Mouse (Mus musculus): ENCODE results near the gene Ivd.

The Ivd gene

DNA sequence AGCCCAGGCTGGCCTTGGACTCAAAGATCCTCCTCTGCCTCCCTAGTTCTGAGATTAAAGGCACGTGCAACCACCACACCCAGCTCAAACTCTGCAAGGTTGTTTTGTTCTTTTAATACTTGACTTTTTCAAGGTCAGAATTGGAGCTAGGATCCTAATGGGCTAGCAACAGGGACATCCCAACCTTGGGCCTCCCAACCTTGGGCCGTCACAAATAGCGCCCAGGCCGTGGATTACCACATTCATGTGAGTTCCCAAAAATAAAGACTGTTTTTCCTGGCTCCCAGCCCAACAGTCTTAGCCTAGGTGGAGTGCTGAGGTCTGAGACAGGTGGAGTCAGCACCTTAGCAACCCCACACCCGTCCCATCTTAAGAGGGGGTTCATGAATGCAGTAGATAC is 20.2 kb downstream of the Ivd start:
- no peak for DNase-seq (ENCODE audit: low read depth, low spot score)

DNA sequence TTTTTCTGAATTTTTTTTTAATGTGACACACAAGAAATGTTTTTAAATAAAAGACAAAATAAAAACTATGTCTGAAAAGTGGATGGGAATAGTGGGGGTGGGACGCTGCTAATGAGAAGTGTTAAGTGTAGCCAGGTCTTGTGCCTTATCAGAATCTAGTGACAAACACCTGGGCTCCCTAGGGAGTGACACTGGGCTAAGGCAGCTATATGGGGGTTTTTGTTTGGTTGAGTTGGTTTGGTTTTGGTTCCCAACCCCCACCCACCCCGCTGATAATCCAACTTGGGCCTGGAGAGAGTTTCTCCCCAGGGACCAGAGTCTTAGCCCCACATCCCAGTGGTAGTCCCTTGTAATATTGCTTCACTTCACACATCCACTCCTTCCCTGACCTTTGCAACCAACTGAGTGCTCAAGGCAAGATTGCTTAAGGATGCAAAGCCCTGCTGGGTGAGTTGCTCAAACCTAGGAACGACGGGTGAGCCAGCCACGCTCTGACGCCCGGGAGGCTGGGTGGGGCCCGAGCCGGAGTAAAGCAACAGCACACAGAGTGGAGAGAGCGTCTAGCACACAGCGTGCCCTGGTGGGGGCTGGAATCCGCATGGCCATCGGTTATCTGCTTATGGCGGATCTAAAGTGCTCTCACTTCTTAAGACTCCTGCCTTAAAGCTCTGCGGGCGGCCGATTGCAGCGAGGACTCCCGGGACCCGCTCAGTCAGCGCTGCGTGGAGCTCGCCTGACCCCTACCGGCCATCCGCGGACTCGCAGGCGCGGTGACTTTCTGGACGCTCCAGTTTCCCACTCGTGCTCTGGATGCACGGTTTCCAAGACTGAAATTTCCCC is 21.3 kb downstream of the Ivd start:
- peak; percentile 86 for DNase-seq (ENCODE audit: low read depth, low spot score)

DNA sequence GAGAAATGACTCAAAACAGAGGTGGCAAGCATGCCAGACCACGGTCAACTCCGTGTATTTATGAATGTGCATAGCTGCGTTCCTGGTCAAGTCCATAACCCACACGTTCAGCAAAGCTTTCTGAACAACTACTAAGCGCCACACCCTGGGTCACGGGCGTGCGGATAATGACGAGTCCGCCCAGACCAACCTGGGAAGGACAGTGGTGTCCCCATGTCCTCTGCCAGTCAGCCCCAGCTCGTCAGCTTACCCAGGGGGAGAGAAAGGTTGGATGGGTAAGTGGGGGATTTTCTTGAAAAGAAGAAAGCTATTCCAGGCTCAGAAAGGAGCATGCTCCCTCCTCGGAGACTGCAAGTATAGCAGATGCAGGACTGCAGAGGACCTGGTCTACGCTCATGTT is 25.7 kb downstream of the Ivd start:
- no peak for DNase-seq (ENCODE audit: low read depth, low spot score)

DNA sequence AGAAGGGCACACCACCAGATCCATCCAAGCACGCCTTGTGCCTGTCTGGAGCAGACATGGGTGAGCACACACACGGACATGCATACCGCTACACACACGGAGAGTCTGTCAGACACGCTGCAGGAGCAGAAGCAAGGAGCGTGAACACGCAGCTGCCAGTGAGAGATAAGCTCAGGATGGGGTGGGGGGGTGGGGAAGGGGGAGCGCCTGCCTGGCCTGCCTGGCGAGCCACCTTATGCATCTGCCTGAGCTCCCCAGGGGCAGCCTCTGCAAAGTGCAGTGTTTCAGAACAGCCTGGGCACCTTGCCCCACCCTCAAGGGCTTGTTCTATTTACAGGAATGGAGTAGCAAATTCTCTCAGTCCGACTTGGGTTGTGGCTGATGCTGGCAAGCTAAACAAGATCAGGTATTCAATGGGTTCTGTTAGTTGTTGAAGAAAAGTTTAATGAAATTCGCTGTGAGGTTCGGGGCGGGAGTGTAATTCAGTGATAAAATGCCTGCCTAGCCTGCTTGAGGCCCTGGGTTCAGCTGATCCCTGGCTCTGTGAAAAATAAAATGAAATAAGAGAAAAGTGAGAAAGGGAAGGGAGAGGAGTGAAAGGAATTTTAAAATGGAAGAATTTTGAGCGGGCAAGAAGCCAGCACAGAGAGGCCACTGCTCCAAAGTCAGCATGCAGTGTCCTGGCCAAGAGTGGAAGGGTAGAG is 26.2 kb downstream of the Ivd start:
- DNase-seq (ENCODE audit: low read depth, low spot score) = no peak

DNA sequence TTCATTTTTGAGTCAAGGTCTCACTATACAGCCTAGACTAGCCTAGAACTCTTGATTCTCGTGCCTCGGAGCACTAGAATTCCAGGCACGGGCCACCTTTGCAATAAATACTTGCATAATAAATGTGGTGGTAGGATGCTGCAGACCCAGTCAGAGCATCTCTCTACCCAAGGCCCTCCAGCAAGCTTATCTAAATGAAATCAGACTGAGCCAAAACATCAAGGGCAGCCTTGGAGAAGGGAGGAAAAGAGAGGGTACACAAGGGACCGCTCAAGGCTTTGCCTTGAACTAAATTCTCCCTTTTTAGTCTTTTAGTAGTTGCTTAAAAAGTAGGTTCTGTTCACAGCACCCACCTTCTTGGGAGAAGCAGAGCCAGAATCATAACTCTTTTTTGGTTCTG is 29.4 kb downstream of the Ivd start:
- DNase-seq (ENCODE audit: low read depth, low spot score) = no peak

DNA sequence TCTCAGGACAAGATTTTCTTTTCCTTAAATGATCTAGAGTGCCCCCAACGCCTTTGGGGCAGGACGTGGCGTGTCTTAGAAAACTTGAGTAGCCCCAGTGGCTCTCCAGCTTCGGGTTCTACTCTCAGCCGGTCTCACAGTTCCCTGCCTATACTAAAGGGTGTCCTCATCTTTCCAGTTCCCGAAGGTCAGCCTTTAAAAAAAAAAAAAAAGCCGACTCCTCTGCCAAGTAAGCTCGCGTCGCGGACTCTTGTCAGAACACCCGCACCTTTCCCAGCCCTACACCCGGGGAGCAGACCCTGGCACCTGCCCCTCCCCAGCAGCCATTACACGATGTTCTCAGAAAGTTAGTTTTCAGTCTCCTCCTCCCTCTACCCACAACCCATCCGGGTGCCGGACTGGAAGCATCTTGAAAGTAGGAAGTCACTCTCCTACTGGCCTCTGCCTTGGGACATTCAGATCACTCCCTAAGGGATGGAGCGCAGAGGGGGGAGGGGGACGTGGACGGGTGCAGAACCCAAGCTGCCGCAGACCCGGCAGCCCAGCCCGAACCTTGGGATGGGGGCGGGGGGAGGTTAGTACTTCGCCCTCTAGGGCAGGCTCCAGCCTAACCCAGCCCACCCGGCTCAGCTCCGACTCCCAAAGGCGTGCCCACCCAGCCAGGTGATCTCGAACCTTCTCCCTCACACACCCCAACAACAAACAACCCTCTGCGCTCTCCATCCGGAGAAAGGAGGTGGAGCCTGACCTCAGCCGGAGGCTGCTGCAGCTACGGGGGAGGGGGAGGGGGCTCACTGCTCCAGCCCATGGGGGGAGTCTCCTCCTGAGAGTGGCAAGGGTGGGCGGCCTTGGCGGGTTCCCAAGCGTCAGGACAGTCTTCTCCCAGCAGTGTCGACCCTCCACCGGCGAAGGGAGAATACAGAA is 34.5 kb downstream of the Ivd start:
- peak; percentile 79 for DNase-seq (ENCODE audit: low read depth, low spot score)

DNA sequence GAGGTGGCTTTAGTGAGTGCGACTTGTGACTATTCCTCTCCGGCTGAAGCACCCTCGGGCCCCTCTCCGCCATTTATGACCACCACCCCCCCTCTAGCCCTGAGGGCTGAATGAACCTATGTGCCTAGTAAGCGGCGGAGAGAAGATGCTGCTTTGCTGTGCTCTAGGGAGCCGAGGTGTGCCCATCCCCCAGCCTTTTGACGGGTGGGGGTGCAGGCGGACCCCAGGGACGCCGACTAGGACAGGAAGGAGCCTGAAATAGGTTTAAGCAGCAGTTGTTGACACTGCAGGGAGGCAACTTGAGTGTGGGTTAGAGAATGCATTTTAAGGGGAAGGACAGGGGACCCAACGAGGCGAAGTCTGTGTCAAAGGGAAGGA is 35.1 kb downstream of the Ivd start:
- DNase-seq (ENCODE audit: low read depth, low spot score) = no peak

DNA sequence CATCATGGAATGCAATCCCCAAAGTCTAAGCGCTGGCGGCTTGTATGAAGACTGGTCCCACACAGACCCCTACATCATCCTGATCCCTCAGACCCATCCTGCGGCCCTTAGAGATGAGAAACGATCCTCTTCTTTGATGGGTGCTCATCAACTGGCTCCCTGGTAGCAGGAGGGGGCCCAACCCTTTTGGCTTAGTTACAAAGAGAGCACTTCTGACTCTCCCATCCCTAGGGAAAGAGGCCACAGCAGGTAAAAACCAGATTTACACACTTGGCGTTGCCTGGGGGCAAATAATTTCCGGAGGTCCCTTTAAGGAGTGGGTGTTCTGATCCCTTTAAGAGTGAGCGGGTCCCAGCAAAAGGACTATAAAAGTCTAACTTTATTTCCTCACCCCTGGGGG is 35.6 kb downstream of the Ivd start:
- DNase-seq (ENCODE audit: low read depth, low spot score) = peak; percentile 75

DNA sequence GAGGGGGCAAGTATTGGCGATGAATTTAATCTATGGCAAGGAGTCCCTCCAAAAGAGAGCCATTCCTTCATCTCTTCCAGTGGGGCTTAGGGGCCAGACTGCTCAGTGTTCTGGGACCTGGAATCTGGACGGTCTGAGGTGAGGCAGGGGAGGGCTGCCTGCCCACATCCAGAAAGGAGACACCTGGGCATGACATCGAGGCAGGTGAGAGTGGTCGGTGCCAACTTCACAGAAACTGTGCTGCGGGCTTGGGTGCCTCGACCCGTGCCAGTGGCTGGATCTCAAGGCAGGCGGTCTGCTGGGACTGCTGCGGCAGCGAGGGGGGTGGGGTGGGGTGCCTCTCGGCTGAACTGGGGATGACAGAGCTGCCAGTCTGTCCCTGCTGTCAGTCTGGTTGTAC is 36.1 kb downstream of the Ivd start:
- no peak for DNase-seq (ENCODE audit: low read depth, low spot score)

DNA sequence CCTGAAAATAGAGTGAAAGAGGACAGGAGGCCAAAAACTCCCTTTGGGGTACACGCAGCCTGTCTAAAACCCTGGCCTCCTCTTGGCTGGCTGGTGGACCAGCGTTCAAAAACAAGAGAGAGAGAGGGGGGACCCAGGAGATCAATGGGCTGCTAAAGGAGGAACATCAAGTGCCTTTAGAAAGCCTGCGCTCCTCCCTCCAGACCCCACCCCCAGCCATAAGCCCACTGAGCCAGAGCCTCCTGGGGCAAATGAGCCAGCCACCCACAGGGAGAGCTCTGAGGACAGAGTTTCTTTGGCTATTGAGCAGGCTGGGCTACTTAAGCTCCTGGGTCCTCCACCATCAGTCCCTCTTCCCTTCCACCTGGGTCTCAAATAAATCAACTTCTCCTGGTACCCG is 37.0 kb downstream of the Ivd start:
- no peak for DNase-seq (ENCODE audit: low read depth, low spot score)

DNA sequence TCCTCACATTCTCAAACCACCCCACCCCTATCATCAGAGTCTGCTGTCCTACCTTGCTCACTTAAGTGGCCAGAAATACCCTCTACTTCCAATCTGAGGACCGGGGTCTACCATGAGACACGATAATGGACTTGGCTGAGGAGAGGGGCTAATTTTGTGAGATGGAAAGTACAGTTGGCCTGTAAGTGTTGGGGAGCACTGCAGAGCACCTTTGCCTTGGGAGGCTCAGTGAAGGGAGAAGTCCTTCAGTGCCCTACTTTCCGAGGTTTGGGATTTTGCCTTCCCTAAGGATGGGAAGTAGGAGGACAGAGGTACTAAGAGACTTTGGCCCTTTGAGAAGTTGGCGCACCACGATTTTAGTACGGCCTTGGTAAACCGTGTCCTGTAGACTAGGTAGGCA is 37.6 kb downstream of the Ivd start:
- DNase-seq (ENCODE audit: low read depth, low spot score) = no peak

DNA sequence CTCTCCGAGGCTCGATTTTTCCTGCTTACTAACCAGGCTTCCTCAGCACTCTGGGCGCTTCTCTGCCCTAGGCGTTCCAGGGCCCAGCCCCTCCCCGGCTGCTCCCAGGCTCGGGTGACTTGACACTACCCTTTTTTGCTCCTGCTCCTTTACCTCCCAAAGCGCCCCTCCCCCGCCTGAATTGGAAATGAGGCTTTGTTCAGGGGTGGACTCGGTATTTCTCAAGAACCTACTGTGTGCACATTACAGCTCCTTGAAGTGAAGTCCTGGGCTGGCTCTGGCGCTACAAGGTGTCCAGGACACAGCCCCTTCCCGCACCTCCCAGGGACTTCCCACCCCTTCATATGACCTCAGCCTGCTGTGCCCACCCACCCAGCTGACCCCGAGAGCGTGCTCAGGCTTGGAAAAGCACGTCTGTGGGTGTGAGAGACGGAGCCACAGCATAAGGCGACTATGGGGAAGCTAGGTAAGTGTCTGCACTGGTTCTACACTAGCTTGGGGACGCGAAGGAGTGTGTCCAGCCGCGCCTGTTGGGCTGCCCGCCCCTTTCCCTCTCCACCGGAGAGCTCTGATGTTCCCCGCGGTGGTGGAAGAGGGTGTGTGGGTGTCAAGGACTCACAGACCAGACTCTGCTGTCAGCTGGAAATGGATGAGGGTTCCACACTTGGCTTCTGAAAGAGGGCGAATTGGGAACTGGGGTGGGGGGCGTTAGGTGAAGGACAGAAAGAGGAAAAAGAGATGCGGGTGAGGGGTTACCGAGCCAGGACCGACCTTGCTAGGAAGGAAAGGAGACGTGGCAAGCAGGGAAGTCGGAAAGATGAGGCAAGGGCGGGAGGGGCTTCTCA is 38.4 kb downstream of the Ivd start, which contains the start of gene Bahd1:
Bahd1 (plus strand) TSS at position 397 of the 845 bp plus-strand sequence.
- DNase-seq (ENCODE audit: low read depth, low spot score) = peak; percentile 92

DNA sequence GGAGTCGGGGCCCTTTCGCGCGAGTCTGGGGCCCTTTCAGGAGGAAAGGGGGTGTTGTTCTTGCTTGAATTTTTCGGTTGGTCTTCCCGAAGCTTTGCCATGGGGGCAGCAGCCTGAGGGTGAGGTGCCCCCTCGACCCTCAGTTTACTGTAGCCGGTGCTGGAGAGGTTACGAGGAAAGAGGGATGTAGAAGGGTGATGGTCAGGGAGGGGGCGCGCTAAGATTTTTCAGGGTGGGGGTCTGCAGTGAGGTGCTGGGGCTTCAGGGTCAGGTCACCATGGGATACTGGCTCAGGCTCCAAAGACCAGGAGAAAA is 39.0 kb downstream of the Ivd start:
- DNase-seq (ENCODE audit: low read depth, low spot score) = no peak

DNA sequence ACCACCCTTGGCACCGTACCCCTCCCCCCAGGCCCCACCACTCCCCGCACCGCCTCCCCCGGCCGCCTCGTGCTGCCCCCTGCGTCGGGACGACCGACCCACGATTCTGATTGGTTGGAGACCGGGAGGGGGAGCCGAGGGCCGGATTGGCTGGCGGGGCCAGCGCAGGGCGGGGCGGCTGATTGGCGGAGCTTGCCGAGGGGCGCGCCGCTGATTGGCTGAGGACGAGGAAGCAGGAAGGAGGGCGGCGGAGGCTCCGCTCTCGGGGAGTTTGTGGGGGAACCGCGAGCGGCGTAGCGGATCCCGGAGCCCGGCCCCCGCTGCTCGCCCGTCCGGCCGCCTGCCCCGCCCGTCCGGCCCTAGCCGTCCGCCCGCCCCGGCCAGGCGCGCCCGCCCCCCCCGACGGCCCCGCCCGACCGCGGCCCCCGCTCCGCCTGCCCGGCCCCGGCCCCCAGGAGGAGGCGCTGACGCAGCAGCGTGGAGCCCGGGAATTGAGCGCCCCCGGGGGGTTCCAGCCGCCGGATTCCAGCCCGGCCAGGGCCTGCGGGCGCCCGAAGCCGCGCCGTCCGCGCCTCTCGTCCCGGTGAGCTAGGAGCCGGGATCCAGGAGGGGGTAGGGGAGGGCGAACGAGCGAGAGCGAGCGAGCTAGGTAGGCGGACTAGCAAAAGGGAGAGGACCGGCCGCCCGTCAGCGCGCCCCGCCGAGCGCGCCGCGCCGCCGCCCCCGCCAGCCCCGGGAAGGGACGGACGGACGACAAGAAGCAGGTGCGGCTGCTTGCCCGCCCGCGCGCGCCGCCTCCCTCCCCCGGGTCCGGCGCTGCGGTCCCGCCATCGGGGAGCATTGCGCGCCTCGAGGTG is 39.6 kb downstream of the Ivd start:
- DNase-seq (ENCODE audit: low read depth, low spot score) = peak; percentile 96

DNA sequence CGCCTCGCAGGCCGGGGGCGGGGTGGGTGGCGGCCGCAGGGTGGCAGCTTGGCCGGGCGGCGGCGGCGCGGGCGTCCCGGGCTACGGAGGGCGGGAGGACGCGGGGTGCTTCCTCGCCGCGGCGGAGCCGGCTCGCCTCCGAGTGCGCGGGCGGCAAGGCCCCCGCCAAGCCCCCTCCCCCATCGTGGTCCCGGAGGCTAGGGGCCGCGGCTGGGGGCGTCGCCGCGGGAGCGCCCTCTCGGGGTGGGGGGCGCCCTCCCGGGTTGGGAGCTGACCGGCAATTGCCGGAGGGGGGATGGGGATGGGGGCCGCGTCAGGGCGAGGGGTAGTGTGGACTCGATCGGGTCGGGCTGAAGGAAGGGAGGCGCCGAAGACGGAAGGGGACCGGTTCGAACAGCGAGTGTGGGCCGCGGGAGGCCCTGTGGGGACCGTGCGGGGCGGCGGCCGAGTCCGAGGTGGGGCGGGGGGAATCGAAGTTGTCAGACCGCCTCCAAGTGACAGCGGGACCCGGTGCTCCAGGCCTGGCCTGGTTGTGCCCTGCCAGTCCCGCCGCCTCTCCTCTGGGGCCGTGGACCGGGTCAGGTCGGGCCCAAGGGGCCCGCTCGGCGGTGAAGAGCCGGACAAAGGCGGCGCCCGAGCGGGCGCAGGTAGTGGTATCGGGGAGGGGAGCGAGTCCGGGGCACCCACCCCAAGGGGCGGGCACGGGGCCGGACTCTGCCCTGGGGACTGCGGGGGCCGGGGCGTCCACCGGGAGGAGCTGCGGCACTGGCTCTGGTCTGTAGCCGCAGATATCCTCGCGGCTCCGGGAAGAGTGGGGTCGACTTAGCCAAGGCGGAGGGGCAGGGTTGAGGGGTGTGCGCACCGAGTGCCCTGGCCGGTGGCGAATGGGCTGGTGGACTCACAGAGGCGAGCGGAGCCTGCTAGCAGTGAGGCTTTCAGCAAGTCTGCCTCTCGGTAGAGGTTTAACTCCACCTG is 40.6 kb downstream of the Ivd start:
- DNase-seq (ENCODE audit: low read depth, low spot score) = peak; percentile 50

DNA sequence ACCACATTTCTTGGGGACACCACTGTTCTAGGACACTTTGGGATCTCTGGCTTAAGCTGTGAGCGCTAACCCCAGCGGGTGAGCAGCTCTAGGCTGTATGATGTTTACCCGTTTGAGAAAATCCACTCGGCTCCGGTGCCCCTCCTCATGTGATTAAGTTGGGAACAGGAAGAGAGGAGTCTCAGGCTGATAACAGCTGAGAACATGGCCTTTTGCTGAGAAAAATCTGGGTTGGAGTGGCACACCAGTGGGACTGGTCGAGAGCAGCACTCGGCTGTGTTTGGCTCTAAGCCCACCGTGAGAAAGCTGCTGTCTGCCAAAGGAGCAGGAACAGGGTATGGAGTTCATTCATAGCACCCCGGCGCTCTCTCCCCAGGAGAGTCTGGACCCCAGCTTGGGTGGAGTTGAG is 41.6 kb downstream of the Ivd start:
- no peak for DNase-seq (ENCODE audit: low read depth, low spot score)

DNA sequence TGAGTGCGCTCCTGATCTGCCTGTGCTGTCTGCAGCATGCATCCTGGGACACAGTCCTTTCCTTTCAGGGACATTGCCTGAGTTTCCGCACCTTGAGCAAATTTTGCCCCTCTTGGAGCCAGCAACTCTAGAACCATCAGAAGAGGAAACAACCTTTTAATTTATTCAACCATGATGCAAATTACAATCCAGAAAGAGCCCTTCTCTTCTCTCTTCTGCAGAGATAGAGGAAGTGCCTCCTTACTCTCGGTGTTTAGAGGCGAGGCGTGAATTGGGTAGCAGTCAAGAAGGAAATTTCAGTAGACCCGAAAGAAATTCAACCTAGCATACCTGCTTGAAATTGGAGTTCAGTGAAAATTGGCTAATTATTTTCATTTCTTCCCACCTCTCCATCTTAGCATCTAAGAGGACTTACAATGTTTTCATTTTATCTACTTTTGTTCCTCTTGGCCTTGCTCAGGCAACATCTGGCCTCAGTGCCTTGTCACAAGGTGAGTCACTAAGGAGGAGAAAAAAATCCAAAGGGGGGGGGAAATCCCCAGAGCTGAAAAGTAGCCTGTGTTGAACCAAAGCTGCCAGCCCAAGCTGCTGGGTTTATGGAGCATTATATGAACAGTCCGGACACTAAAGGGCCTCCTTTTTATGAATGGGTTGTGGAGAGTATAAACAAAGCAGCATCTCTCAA is 43.8 kb downstream of the Ivd start:
- no peak for DNase-seq (ENCODE audit: low read depth, low spot score)

DNA sequence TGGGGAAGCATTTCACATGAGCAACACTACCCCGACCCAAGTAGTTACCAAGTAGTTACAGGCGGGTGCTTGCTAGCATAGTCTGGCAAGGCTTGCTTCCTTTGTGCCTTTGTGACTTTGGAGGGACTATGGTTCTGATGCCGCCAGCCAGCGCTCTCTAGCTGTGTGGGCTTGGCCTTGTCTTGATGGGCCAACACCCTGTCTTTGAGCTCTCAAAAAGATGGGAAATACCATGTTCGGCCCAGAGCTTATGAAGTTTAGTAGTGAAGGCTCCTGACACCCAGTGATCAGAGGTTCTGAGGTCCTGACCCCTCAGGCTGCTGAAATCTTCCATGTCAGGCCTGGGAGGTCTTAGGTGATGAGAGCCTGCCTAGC is 44.4 kb downstream of the Ivd start:
- DNase-seq (ENCODE audit: low read depth, low spot score) = peak; percentile 52

DNA sequence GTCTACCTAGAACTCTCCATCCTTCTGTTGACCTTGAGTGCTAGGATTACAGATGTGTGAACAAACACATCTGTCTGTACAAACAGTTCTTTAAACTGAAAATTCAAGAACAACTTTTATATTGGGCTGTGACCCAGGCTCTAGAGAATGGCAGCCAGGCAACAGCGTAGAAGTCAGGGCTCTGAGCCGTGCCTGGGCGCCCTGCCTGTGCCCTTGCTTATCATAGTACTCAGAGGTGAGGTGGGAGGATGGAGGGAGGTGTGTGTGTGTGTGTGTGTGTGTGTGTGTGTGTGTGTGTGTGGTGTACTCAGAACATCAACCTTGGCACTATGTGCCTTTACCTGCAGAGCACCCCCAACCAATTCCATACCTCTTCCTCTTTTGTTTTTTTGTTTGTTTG is 46.0 kb downstream of the Ivd start:
- DNase-seq (ENCODE audit: low read depth, low spot score) = no peak

Measured in ZHBTc4 (cell line).